Mouse (Mus musculus): Measurements from ENCODE around the gene Slc25a39.

DNA sequence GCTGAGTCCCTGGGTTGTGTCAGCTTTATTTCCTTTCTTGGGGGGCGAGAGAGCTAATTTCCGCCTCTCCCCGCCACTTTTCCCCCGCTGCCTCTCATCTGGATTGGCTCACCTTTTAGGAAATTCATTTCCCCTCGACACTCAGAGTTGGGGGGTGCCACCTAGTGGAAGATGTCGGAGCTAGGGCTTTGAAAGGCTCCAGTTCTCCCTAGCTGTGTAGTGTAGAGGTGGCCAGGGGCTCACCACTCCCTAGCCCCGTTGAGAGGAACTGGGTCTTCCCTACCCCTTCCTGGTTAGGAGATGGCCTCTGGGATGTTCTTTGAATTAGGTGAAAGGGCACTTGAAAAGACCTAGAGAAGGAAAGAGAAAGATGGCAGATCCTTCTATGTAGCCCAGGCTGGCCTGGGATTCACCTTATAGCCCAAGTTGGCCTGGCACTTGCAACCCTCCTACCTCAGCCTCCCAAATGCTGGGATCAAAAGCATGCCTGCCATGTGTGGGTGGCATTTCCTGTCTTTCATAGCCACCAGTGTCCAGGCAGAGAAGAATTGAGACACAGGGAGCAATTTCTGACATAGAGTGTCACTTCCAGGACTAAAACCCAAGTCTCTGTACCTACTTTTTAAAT lies 23.4 kb upstream of the Slc25a39 start:
- TF ChIP-seq CTCF (conservative IDR thresholded peaks at IDR 0.05; ENCODE audit: insufficient read depth, insufficient read length, low read depth, low read length) (peak; percentile 77), POLR2A (IDR thresholded peaks at IDR 0.05; ENCODE audit: low read depth, low read length) (no peak)

All from kidney, adult 2 months (tissue).